Mouse (Mus musculus) large intestine, adult 2 months (tissue): Measurements from ENCODE around the gene Ssbp2. TPM values are rescaled to one million over a fixed set of nuclear protein-coding genes. Genes with fewer than 3 reads are reported as not detected.
A peak's percentile ranks its signal among the peaks of the same experiment; 100 is the strongest.

ENCODE experiments used
- DNase-seq: peaks from one replicate; pipeline ENCODE4 v3.0.0-alpha.2; 2012; ENCODE audit warnings: low read depth, low spot score
- WGBS: fragments of 180-500 bp; shearing (Covaris S2); methylation state at CpG from one replicate; pipeline ENCODE4 v1.1.7; 2018; 5-methylcytosine and 5-hydroxymethylcytosine counted together
- polyA plus RNA-seq: library from polyadenylated mRNA; depleted of rRNA; stranded (reverse); fragments of >200 nt; gene quantifications from 2 replicates; pipeline ENCODE4 v1.2.3, GENCODE M21; 2012

Gene Ssbp2
- polyA plus RNA-seq, 1 experiment = 8.2 TPM

DNA sequence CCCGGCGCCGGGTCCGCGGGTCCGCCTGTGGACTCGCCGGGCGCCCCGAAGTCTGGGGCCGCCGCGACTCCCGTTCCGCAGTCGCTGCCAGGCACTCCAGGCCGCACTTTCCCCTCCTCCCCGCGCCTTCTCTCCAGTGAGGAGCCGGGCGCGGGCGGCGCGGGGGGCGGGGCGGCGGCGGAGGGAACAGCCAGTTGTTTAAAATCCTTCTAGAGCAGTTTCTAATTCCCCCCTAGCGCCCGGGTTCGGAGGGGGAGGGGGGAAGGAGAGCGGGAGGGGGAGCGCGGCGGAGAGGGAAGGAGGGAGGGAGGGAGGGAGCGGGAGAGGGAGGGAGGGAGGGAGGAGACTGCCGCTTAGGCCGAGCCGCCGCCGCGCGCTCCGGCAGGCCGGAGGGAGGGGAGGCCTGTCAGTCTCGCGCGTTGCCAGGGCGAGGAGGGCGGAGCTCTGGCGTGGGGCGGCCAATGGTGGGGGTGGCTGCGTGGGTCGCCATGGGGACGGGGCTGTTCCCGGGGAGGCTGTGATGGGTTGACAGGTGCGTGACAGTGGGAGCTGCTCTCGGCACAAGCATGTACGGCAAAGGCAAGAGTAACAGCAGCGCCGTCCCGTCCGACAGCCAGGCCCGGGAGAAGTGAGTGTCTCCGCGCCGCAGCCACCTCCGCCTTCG is 670 bp downstream of the Ssbp2 start:
- WGBS = under 1% methylated on average over 63 of the region's 70 CpGs
- peak; percentile 71 for DNase-seq

GRCm38 (mm10) chr13:91461299-91461698 is 1.2 kb downstream of the Ssbp2 start:
- WGBS = 2% methylated on average over 51 of the region's 61 CpGs
- no peak for DNase-seq

DNA sequence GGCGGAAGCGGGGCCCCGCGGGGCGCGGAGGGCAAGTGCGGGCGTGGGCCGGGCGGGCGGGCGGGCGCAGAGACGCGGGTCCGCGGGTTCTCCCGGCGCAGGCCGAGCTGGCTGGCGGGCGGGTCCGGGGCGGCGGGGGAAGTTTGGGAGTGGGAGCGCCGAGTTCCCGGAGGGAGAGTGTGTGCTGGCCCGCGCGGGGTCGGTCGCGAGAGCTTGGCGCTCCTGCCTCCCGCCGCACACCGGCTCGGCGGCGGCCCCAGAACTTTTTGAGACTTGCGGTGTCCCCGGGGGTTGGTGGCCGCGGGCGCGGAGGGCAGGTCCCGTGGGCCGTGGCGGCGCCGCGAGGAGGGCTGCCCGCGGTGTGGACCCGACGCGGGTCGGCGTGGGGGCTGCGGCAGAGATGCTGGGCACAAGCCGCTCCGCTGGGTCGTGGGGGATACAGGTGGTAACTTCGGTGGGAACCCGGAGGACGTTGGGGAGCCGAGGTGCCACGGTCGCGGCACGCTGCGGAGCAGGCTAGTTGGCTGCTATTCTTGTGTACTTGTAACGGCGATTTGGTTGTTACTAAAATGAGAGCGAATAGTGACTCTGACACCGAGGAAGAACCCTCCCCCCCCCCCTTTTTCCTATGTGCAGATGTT is 1.7 kb downstream of the Ssbp2 start:
- 1% methylated on average over 67 of the region's 77 CpGs for WGBS
- DNase-seq = no peak

- DNase-seq = no peak
- 24% methylated on average over 2 of the region's 2 CpGs for WGBS
These were observed 2.3 kb downstream of the Ssbp2 start for GRCm38 (mm10) chr13:91462395-91462794.

- 19% methylated on average over 9 of the region's 9 CpGs for WGBS
- no peak for DNase-seq
These were observed 2.9 kb downstream of the Ssbp2 start for GRCm38 (mm10) chr13:91462893-91463481.

- WGBS = 53% methylated on average over 8 of the region's 8 CpGs
- peak; percentile 40 for DNase-seq
These were observed 5.1 kb downstream of the Ssbp2 start for GRCm38 (mm10) chr13:91465002-91465715.

DNA sequence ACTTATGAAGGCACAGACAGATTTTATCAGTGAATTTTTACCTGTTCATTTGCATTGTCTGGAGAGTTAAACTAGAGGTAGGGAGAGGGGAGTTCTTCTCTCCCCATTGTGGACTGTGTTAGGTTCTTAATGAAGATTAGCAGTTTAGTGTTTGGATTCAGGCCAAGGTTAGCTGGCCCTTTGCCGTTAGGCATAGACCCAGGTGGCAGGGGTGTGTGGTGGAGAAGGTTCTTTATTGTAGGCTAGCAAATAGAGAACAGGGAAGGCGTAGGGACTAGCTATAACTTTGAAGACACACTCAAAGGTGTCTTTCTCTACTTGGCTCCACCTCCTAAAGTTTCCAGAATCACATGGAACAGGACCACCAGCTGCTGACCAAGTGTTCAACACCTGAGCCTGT is 11.5 kb downstream of the Ssbp2 start:
- WGBS = 38% methylated on average over 2 of the region's 2 CpGs
- DNase-seq = no peak

- WGBS = 96% methylated on average over 2 of the region's 2 CpGs
- DNase-seq = no peak
These were observed 11.9 kb downstream of the Ssbp2 start for GRCm38 (mm10) chr13:91471980-91472379.

DNA sequence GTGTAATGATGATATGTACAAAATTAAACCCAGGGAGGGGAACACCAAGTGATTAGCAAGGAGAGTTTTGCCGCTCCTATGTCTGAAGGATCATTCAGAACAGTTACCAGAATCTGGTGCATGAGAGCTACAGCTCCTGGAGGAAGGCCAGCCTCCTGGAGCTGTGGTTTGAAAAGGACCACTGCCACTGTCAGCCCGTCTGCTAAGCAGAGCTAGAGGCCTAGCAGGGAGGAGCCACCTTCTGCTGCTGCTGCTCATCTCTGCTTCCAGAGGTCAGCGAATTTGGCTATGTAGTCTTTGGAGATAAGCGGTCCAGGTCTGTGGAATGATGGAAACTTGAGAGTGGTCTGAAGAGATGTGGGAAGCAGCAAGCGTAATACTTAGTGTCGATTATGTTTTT is 13.4 kb downstream of the Ssbp2 start:
- WGBS = 75% methylated on average over 6 of the region's 6 CpGs
- DNase-seq = no peak

DNA sequence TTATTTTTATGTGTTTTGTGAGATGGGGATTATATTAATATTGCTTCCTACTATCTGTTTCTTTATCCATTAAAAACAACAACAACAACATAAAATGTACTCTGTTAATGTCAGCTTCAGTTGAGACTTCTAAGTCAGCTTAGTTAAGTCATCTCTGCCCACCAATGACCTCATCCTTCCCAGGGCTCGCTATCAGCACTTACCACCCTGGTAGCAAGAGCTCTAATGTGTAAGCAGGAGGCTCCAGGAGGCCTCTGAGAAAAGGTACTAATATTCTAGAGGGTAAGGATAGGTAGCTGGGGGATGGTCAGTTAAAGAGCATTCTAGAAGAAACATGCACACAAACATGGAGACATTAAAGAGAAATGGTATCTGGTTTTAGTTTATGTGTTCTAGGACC is 13.9 kb downstream of the Ssbp2 start:
- no peak for DNase-seq
- 51% methylated on average over 1 of the region's 1 CpGs for WGBS

GRCm38 (mm10) chr13:91475888-91476287 is 15.8 kb downstream of the Ssbp2 start:
- DNase-seq = no peak

- WGBS = 93% methylated on average over 1 of the region's 1 CpGs
- DNase-seq = no peak
These were observed 16.6 kb downstream of the Ssbp2 start for GRCm38 (mm10) chr13:91476596-91477100.

DNA sequence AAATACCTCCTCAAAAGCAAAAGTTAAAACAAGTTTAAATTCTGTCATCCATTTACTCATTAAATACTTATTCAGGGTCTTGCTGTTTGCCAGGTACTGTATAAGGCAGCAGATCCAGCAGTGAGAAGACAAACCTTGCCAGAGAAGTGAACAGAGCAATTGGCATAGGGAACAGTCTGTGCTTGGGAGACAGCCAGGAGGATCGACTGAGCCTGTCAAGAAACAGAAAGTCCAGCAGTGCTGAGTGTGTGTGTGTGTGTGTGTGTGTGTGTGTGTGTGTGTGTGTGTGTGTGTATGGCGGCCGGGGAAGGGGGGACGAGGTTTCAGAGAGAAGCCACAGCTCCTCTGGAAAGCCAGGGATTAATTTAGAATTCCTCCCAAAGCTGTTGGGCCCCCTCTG is 17.9 kb downstream of the Ssbp2 start:
- no peak for DNase-seq
- WGBS = 2% methylated on average over 4 of the region's 4 CpGs

- 20% methylated on average over 1 of the region's 1 CpGs for WGBS
- DNase-seq = no peak
These were observed 24.2 kb downstream of the Ssbp2 start for GRCm38 (mm10) chr13:91484303-91484702.

DNA sequence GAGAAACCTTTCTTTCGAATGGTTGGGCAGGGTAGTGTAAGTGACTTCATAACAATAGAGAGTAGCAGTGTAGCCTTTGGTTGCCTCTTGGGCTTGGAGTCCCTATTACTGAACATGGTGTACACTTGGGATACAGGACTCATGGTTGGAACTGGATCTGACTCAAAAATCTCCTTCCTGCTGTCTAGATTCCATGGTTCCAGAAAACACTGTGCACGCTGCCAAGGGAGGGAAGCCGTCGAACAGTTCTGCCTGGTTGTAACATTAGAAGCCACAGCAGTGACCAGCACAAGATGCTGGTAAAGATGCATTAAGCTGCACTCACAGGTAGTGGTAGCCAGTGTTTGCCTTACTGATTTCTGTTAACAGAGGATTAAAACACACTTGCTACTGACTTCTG is 32.0 kb downstream of the Ssbp2 start:
- WGBS = 73% methylated on average over 4 of the region's 4 CpGs
- no peak for DNase-seq

DNA sequence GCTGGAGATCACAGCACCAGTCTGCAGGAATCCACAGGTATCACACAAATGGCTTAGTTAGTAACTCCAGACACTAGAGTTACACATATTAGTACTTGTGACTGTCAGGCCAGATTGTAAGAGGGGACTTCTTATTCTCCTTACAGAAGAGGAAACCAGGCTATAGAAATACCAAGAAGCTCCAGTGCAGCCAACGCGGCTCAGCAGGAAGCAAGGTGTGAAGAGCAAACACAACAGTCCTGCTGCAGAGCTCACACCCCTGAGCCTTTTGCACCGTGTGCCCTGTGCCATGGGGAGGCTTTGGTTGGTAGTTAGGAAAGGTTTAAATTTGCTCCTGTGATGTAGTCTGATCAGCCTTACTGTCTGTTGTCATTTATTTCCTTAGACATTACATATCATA is 37.0 kb downstream of the Ssbp2 start:
- DNase-seq = no peak
- 27% methylated on average over 3 of the region's 3 CpGs for WGBS

DNA sequence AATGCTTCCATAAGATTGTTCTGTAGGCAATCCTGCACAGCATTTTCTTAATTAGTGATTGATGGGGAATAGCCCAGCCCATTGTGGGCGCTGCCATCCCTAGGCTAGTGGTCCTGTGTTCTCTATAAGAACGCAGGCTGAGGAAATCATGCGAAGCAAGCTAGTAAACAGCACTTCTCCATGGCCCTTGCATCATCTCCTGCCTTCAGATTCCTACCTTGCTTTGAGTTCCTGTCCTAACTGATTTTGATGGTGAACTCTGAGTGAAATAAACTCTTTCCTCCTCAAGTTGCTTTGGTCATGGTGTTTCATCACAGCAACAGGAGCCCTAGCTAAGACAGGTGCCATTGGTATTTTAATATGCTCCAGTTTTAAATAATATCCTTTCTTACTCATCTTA is 41.7 kb downstream of the Ssbp2 start:
- DNase-seq = no peak
- WGBS = 86% methylated on average over 3 of the region's 3 CpGs

- no peak for DNase-seq
- whole genome bisulfite sequencing = 67% methylated on average over 12 of the region's 12 CpGs
These were observed 42.7 kb downstream of the Ssbp2 start for GRCm38 (mm10) chr13:91502642-91503373.

DNA sequence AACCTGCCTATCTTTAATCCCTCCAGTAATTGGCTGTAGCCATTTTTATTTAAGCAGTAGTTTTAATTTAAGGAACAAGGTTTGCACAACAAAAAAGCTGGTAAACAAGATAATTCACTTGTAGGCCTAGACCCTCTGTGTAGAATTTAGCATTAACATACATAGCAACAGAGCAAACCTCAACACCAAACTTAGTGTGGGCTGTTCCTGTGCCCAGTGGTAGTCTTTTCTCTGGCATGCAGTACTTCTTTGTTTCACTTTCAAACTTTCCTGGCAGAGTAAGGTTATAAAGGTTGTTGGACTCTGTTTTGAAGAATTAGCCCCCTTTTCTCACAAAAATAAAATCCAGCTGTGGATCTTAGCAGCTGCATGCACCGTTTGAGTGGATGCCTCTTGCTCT is 48.9 kb downstream of the Ssbp2 start:
- DNase-seq = no peak
- 20% methylated on average over 1 of the region's 1 CpGs for WGBS

- no peak for DNase-seq
- 13% methylated on average over 2 of the region's 2 CpGs for WGBS
These were observed 49.4 kb downstream of the Ssbp2 start for GRCm38 (mm10) chr13:91509467-91509866.
